Mouse (Mus musculus) MEL (cell line): ENCODE data around the gene Ahcyl2. TPM values are rescaled to one million over a fixed set of nuclear protein-coding genes. Genes with fewer than 3 reads are reported as not detected.

Source experiments
- DNase-seq: peaks from one replicate; pipeline ENCODE4 v3.0.0; 2011; ENCODE audit warnings: low read depth, low spot score
- H3K27ac ChIP-seq: 2 replicates; pipeline ENCODE4 v1.5.1; 2012; ENCODE audit warnings: low read depth, mild to moderate bottlenecking, control low read depth, low read length, moderate library complexity; ENCODE audit not compliant: control insufficient read depth
- H3K27me3 ChIP-seq, 2 experiments: fragments of 150-350 bp in 1 of 2; sonication (generic) in 1 of 2; 2 replicates each; pipeline ENCODE4 v1.6.1; 2012; ENCODE audit warnings: low read length in 2 of 2, mild to moderate bottlenecking in 2 of 2, improper control_type of control experiment in 1 of 2, moderate library complexity in 1 of 2; ENCODE audit not compliant: insufficient read depth in 2 of 2, control insufficient read depth in 1 of 2
- H3K36me3 ChIP-seq, 2 experiments: 2 replicates each; pipeline ENCODE4 v1.6.1; 2012 to 2014; ENCODE audit warnings: low read length in 2 of 2, improper control_type of control experiment in 1 of 2, inconsistent platforms in 1 of 2, mild to moderate bottlenecking in 1 of 2; ENCODE audit not compliant: insufficient read depth in 2 of 2, control insufficient read depth in 1 of 2
- H3K4me1 ChIP-seq, 2 experiments: fragments of 150-350 bp in 1 of 2; sonication (generic) in 1 of 2; 2 replicates each; pipeline ENCODE4 v1.6.1; 2012; ENCODE audit warnings: low read length in 2 of 2, improper control_type of control experiment in 1 of 2, mild to moderate bottlenecking in 1 of 2; ENCODE audit not compliant: insufficient read depth in 2 of 2, control insufficient read depth in 1 of 2
- H3K4me3 ChIP-seq, 2 experiments: fragments of 150-350 bp in 1 of 2; sonication (generic) in 1 of 2; 2 replicates each; pipeline ENCODE4 v1.5.1; 2012; ENCODE audit warnings: low read depth in 2 of 2, low read length in 2 of 2, mild to moderate bottlenecking in 2 of 2, moderate library complexity in 2 of 2, control low read depth in 1 of 2, improper control_type of control experiment in 1 of 2; ENCODE audit not compliant: control insufficient read depth in 1 of 2, insufficient read depth in 1 of 2
- H3K79me2 ChIP-seq: 2 replicates; pipeline ENCODE4 v1.6.1; 2012; ENCODE audit warnings: mild to moderate bottlenecking, low read length, moderate library complexity; ENCODE audit not compliant: control insufficient read depth, poor library complexity, insufficient read depth
- H3K9ac ChIP-seq: 2 replicates; pipeline ENCODE4 v1.6.1; 2012; ENCODE audit warnings: low read depth, mild to moderate bottlenecking, control low read depth, low read length, moderate library complexity; ENCODE audit not compliant: control insufficient read depth, poor library complexity, severe bottlenecking
- H3K9me3 ChIP-seq: fragments of 150-350 bp; sonication (generic); replicated peaks from 2 replicates; pipeline ENCODE4 v1.6.1; 2012; ENCODE audit warnings: mild to moderate bottlenecking, low read length, improper control_type of control experiment, moderate library complexity; ENCODE audit not compliant: insufficient read depth
- CHD1 ChIP-seq: IDR thresholded peaks from 2 replicates; pipeline ENCODE4 v1.6.1; 2012; ENCODE audit warnings: low read depth, mild to moderate bottlenecking, inconsistent platforms, low read length, improper control_type of control experiment
- CTCF ChIP-seq, 3 experiments: IDR thresholded peaks in 2 of 3; conservative IDR thresholded peaks in 1 of 3; 2 replicates each; pipeline ENCODE4 v1.5.1; 2011 to 2012; ENCODE audit warnings: low read length in 3 of 3, low read depth in 2 of 3, mild to moderate bottlenecking in 2 of 3, improper control_type of control experiment in 1 of 3, inconsistent platforms in 1 of 3, mixed read lengths in 1 of 3, moderate library complexity in 1 of 3; ENCODE audit not compliant: control insufficient read depth in 1 of 3, insufficient read depth in 1 of 3, poor library complexity in 1 of 3, severe bottlenecking in 1 of 3
- E2F4 ChIP-seq: IDR thresholded peaks from 2 replicates; pipeline ENCODE4 v1.6.1; 2011; ENCODE audit warnings: low read depth, low read length, improper control_type of control experiment, borderline replicate concordance
- ETS1 ChIP-seq: IDR thresholded peaks from 2 replicates; pipeline ENCODE4 v1.6.1; 2012; ENCODE audit warnings: low read depth, mild to moderate bottlenecking, inconsistent platforms, low read length, improper control_type of control experiment, moderate library complexity
- GATA1 ChIP-seq: IDR thresholded peaks from 2 replicates; pipeline ENCODE4 v1.6.1; 2011; ENCODE audit warnings: low read depth, low read length, improper control_type of control experiment
- HCFC1 ChIP-seq: IDR thresholded peaks from 2 replicates; pipeline ENCODE4 v1.6.1; 2012; ENCODE audit warnings: low read depth, mild to moderate bottlenecking, inconsistent platforms, low read length, improper control_type of control experiment, moderate library complexity
- MAFK ChIP-seq: IDR thresholded peaks from 2 replicates; pipeline ENCODE4 v1.6.1; 2011; ENCODE audit warnings: low read depth, mild to moderate bottlenecking, low read length, improper control_type of control experiment, borderline replicate concordance
- MXI1 ChIP-seq: IDR thresholded peaks from 2 replicates; pipeline ENCODE4 v1.6.1; 2011; ENCODE audit warnings: mild to moderate bottlenecking, low read depth, low read length, improper control_type of control experiment
- MYC ChIP-seq: IDR thresholded peaks from 2 replicates; pipeline ENCODE4 v1.6.1; 2011; ENCODE audit warnings: low read depth, mild to moderate bottlenecking, low read length, improper control_type of control experiment, moderate library complexity
- NRF1 ChIP-seq: IDR thresholded peaks from 2 replicates; pipeline ENCODE4 v1.6.1; 2014; ENCODE audit warnings: low read depth, mild to moderate bottlenecking, inconsistent platforms, low read length, improper control_type of control experiment, moderate library complexity; ENCODE audit not compliant: poor library complexity, insufficient read depth, severe bottlenecking
- POLR2A ChIP-seq, 2 experiments: IDR thresholded peaks; 2 replicates each; pipeline ENCODE4 v1.6.1; 2011 to 2012; ENCODE audit warnings: low read length in 2 of 2, mild to moderate bottlenecking in 2 of 2, control low read depth in 1 of 2, improper control_type of control experiment in 1 of 2, low read depth in 1 of 2, moderate library complexity in 1 of 2; ENCODE audit not compliant: control insufficient read depth in 1 of 2, insufficient read depth in 1 of 2, poor library complexity in 1 of 2
- RAD21 ChIP-seq: IDR thresholded peaks from 2 replicates; pipeline ENCODE4 v1.6.1; 2011; ENCODE audit warnings: mild to moderate bottlenecking, low read depth, low read length, improper control_type of control experiment
- SMC3 ChIP-seq: IDR thresholded peaks from 2 replicates; pipeline ENCODE4 v1.6.1; 2011; ENCODE audit warnings: low read depth, low read length, improper control_type of control experiment
- TBP ChIP-seq: IDR thresholded peaks from 2 replicates; pipeline ENCODE4 v1.8.0; 2011; ENCODE audit warnings: low read depth, low read length, improper control_type of control experiment
- UBTF ChIP-seq: IDR thresholded peaks from 2 replicates; pipeline ENCODE4 v1.6.1; 2012; ENCODE audit warnings: low read depth, mild to moderate bottlenecking, inconsistent platforms, low read length, improper control_type of control experiment, moderate library complexity, borderline replicate concordance; ENCODE audit not compliant: insufficient read depth
- USF2 ChIP-seq, 2 experiments: IDR thresholded peaks; 2 replicates each; pipeline ENCODE4 v1.6.1; 2011 to 2012; ENCODE audit warnings: improper control_type of control experiment in 2 of 2, low read length in 2 of 2, borderline replicate concordance in 1 of 2, inconsistent platforms in 1 of 2, low read depth in 1 of 2, mild to moderate bottlenecking in 1 of 2; ENCODE audit not compliant: insufficient read depth in 1 of 2
- ZC3H11A ChIP-seq: IDR thresholded peaks from 2 replicates; pipeline ENCODE4 v1.6.1; 2012; ENCODE audit warnings: low read depth, mild to moderate bottlenecking, inconsistent platforms, low read length, improper control_type of control experiment
- polyA plus RNA-seq, 2 experiments: library from polyadenylated mRNA; stranded (reverse) in 1 of 2; unstranded in 1 of 2; fragments of >175 nt in 1 of 2; fragments of >200 nt in 1 of 2; gene quantifications; 2 replicates each; pipeline versions ENCODE4 v1.2.1 to v1.2.4; 2012; ENCODE audit warnings: low replicate concordance in 2 of 2, low read depth in 1 of 2; ENCODE audit not compliant: insufficient read length in 2 of 2, insufficient read depth in 1 of 2, missing spikeins in 1 of 2
- total RNA-seq: library from RNA; depleted of rRNA; stranded (reverse); fragments of 300-350 nt; gene quantifications from 2 replicates; pipeline ENCODE4 v1.2.3, GENCODE M21; 2012

The Ahcyl2 gene
- total and polyA plus RNA-seq, 3 experiments, result 16.9 to 17.0 TPM; not detected in 1

- Histone ChIP-seq H3K27me3 (no peaks in the 10 kb centered on the region), H3K79me2 (no peaks in the 10 kb centered on the region), H3K27ac (no peak overlapping the region), H3K9me3 (no peaks in the 10 kb centered on the region), H3K36me3 (no peaks in the 10 kb centered on the region), H3K9ac (no peak overlapping the region), H3K4me1 (no peaks in the 10 kb centered on the region), H3K4me3 (no peak overlapping the region)
- TF ChIP-seq RAD21 (peak; percentile 81), E2F4 (no peak), TBP (no peak), SMC3 (peak; percentile 68), ZC3H11A (peak; percentile 59), CTCF (IDR thresholded peaks at IDR 0.05 in 2 of 3, conservative IDR thresholded peaks at IDR 0.05 in 1 of 3; ENCODE audit: control insufficient read depth in 1 of 3, insufficient read depth in 1 of 3, low read depth in 2 of 3, low read length in 3 of 3, poor library complexity in 1 of 3, severe bottlenecking in 1 of 3) (peak in 2 of 3 experiments; percentile 18 to 59; a peak in 3 of 6 replicates)
- peak; percentile 41 for DNase-seq
These were observed 178.8 kb downstream of the Ahcyl2 start for GRCm38 (mm10) chr6:29946568-29946967.

GRCm38 (mm10) chr6:29947823-29948222 is 180.0 kb downstream of the Ahcyl2 start:
- Histone ChIP-seq H3K79me2 (no peaks in the 10 kb centered on the region), H3K36me3 (no peaks in the 10 kb centered on the region), H3K9ac (no peak overlapping the region), H3K9me3 (no peaks in the 10 kb centered on the region), H3K27ac (no peak overlapping the region), H3K27me3 (no peaks in the 10 kb centered on the region)
- no peak for DNase-seq
- TF ChIP-seq MAFK (no peak), MXI1 (no peak), NRF1 (no peak), RAD21 (no peak), MYC (no peak), UBTF (no peak), ETS1 (no peak), CHD1 (no peak), E2F4 (no peak), USF2 (IDR thresholded peaks at IDR 0.05; ENCODE audit: borderline replicate concordance in 1 of 2, insufficient read depth in 1 of 2, low read depth in 1 of 2, low read length in 2 of 2) (no peak), ZC3H11A (no peak), HCFC1 (no peak), POLR2A (IDR thresholded peaks at IDR 0.05; ENCODE audit: control insufficient read depth in 1 of 2, insufficient read depth in 1 of 2, low read depth in 1 of 2, low read length in 2 of 2, poor library complexity in 1 of 2) (no peak), GATA1 (no peak)
- TF ChIP-seq, all 39 proteins: peak for 0
- Histone ChIP-seq H3K4me3 (no peak overlapping the region), H3K4me1 (no peaks in the 10 kb centered on the region)
